Mouse (Mus musculus): ENCODE results near the gene Utp6.
A peak's percentile ranks its signal among the peaks of the same experiment; 100 is the strongest.
"Not testable (repeated sequence)": the region's sequence is repeated elsewhere in the genome, so short reads cannot be mapped to it uniquely, and the experiment has no call there.

Gene Utp6

GRCm38 (mm10) chr11:79962125-79962876 is at the start of gene Utp6:
Gene Utp6, minus strand, starts transcription at chr11:79962390.
- peak; percentile 97 to 98 for DNase-seq (ENCODE audit: low spot score in 2 of 2)

- no peak for DNase-seq (ENCODE audit: low spot score in 2 of 2)
These were observed 32.2 kb upstream of the Utp6 start for GRCm38 (mm10) chr11:79994271-79994988.

GRCm38 (mm10) chr11:79993356-79994270 is 31.4 kb upstream of the Utp6 start:
- no peak for DNase-seq (ENCODE audit: low spot score in 2 of 2)

- peak; percentile 86 to 92 for DNase-seq (ENCODE audit: low spot score in 2 of 2)
These were observed 30.6 kb upstream of the Utp6 start, which contains the start of gene Suz12 for GRCm38 (mm10) chr11:79992592-79993355. Gene Suz12, plus strand, starts transcription at chr11:79993106.

GRCm38 (mm10) chr11:79992035-79992591 is 29.9 kb upstream of the Utp6 start:
- no peak for DNase-seq (ENCODE audit: low spot score in 2 of 2)

GRCm38 (mm10) chr11:79991600-79991999 is 29.4 kb upstream of the Utp6 start:
- DNase-seq (ENCODE audit: low spot score in 2 of 2), result no peak

- DNase-seq (ENCODE audit: low spot score in 2 of 2), result no peak
These were observed 27.9 kb upstream of the Utp6 start for GRCm38 (mm10) chr11:79990120-79990519.

- no peak for DNase-seq (ENCODE audit: low spot score in 2 of 2)
These were observed 25.7 kb upstream of the Utp6 start for GRCm38 (mm10) chr11:79987896-79988295.

GRCm38 (mm10) chr11:79986886-79987285 is 24.7 kb upstream of the Utp6 start:
- no peak for DNase-seq (ENCODE audit: low spot score in 2 of 2)

GRCm38 (mm10) chr11:79977747-79978146 is 15.6 kb upstream of the Utp6 start:
- not testable (repeated sequence) for DNase-seq (ENCODE audit: low spot score in 2 of 2)

GRCm38 (mm10) chr11:79977061-79977460 is 14.9 kb upstream of the Utp6 start:
- not testable (repeated sequence) for DNase-seq (ENCODE audit: low spot score in 2 of 2)

GRCm38 (mm10) chr11:79976645-79977044 is 14.5 kb upstream of the Utp6 start:
- not testable (repeated sequence) for DNase-seq (ENCODE audit: low spot score in 2 of 2)

GRCm38 (mm10) chr11:79976222-79976621 is 14.0 kb upstream of the Utp6 start:
- no peak for DNase-seq (ENCODE audit: low spot score in 2 of 2)

GRCm38 (mm10) chr11:79975377-79975776 is 13.2 kb upstream of the Utp6 start:
- DNase-seq (ENCODE audit: low spot score in 2 of 2), result no peak

GRCm38 (mm10) chr11:79973626-79974476 is 11.7 kb upstream of the Utp6 start:
- peak in 1 of 2 experiments; percentile 5 for DNase-seq (ENCODE audit: low spot score in 2 of 2)

- DNase-seq (ENCODE audit: low spot score in 2 of 2), result no peak
These were observed 10.9 kb upstream of the Utp6 start for GRCm38 (mm10) chr11:79973133-79973532.

GRCm38 (mm10) chr11:79967752-79968151 is 5.6 kb upstream of the Utp6 start:
- no peak for DNase-seq (ENCODE audit: low spot score in 2 of 2)

- DNase-seq (ENCODE audit: low spot score in 2 of 2), result no peak
These were observed 3.7 kb upstream of the Utp6 start for GRCm38 (mm10) chr11:79965896-79966295.

GRCm38 (mm10) chr11:79963212-79963974 is 1.2 kb upstream of the Utp6 start:
- DNase-seq (ENCODE audit: low spot score in 2 of 2), result no peak

All from natural killer cell, adult 2 months (primary cell).